Mouse (Mus musculus): Measurements from ENCODE around the gene Ksr1.

GRCm38 (mm10) chr11:79071082-79071972 lies 74.9 kb downstream of the Ksr1 start:
- no peak for TF ChIP-seq CTCF (IDR thresholded peaks at IDR 0.05; ENCODE audit: insufficient read depth, low read length)
- no peak for TF ChIP-seq POLR2A (IDR thresholded peaks at IDR 0.05; ENCODE audit: borderline replicate concordance, extremely low read depth, low read depth, low read length)

Measured in lung, adult 2 months (tissue).